Mouse (Mus musculus) heart, postnatal 14 days (tissue): ENCODE measurements at regions not wholly inside any gene's neighbourhood (a gene's known extent, or its start where the extent isn't known, plus 50 kb on each side); places are given as distances from the start of the nearest gene placed in this dataset.
A peak's percentile ranks its signal among the peaks of the same experiment; 100 is the strongest.
"Not testable (repeated sequence)": the region's sequence is repeated elsewhere in the genome, so short reads cannot be mapped to it uniquely, and the experiment has no call there.

ENCODE experiments used
- DNase-seq, 2 experiments: peaks; one replicate each; pipeline ENCODE4 v3.0.0; 2021 to 2022
- intact Hi-C: fragments of 180-260 bp; cut with DNase I; formaldehyde crosslinking; loops from one replicate; pipeline ENCODE4 v1.15.1; 2025

- intact Hi-C loops = no loop called here
- DNase-seq = no peak
These were observed 305.4 kb downstream of the Hdgfl1 start for GRCm38 (mm10) chr13:26464523-26464922.

DNA sequence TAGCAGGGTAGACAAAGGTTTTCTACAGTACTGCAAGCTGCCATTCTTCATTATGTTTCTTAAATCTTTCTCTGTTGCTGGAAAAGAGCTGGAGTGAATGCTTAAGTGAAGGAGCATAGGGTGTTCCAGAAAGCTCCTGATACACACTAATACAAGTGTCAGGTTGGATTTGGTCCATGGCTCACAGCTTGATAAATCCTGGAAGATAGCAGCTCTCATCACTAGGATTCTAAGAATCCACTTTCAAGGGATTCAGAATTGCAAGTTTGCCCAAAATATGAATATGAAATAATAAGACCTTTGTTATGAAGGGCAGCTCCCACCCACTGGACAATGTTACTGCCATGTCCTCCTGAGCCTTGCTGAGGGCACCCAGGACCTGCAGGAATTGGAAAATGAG, 305.9 kb downstream of the Hdgfl1 start:
- intact Hi-C loops = no loop called here
- DNase-seq = no peak

GRCm38 (mm10) chr13:26457487-26458253, 312.3 kb downstream of the Hdgfl1 start:
- intact Hi-C loops = no loop called here
- no peak for DNase-seq

DNA sequence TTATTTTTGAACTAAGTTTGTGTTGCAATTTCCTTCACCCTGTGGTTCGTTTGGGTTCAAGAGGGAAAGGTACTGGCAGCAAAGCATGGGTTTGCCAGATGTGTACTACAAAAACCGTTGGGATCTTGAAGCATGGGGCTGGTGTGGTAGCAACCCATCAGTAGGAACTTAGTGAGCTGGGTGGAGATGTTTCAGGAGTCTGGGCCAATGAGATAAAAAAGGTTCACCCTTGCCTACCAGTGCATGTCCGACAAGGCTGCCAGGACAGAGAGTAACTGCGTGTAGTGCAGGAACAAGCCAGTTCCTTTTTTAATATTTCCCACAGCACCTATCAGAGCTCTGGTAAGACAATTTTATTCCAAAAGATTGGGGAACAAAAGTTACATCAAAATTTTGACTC, 343.3 kb downstream of the Hdgfl1 start:
- no peak for DNase-seq
- intact Hi-C loops = no loop called here

DNA sequence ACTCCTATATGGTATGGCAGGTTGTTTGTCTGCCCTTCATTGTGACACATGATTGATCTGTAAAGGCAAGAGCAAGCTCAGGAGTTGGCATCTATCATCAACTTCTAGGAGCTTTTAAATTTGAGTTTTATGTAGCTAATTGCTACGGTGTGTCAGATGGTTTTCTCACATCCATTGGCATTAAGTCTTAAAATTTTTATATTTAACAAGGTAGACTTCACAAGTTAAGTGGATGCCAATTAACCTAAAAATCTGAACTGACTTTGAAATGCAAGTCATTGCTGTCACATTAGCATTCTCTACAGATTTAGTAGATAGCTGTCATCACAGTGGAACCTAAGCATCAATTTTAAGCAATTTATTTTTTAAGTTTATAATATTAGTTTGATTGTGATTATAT, 345.5 kb downstream of the Hdgfl1 start:
- intact Hi-C loops = no loop called here

DNA sequence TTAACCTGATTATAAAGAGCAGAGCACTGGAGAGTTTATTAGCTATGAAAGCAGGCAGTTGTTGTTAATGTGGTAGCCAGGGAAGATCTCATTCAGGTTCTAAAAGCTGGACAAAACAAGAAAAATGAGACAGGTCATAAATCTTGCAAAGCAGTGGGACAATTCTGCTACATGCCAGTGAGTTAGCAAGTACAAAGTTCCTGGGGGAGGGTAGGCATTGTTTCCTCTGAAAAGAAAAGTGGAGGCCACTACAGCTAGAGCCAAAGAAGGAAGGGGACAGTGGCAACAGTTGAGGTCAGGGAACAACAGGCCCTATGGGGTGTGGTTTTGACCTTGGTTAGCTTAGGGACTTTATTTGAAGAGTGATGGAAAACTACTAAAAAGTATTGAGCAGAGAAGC, 364.2 kb downstream of the Hdgfl1 start:
- intact Hi-C loops = loop anchor here (10.0 kb wide), 1 partner anchor 471 kb away; no protein-coding TSS in a partner anchor
- no peak for DNase-seq

More for the DNA sequence above, 345.5 kb downstream of the Hdgfl1 start:
- DNase-seq = no peak

DNA sequence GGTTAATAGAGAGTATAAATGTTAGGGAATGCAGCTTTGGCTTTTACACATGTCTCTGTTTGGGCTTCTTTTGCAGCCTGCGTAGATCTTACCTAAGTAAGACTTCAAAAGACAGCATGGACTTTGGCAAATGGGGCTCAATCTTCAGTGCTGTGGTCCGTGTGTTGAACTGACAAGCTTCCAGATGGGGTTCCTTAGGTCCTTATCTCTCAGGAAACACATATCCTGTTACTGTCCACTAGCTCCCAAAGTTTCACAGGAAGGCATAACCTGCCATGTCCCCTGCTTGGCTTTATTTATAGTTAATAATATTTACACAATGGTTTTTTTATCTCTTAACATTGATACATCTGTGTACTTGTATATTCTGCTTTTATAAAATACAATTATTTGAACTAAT, 365.3 kb downstream of the Hdgfl1 start:
- peak in 1 of 2 experiments; percentile 3 for DNase-seq
- intact Hi-C loops = loop anchor here (10.0 kb wide), 1 partner anchor 470 kb away; no protein-coding TSS in a partner anchor

- intact Hi-C loops = no loop called here
- DNase-seq = no peak
These were observed 381.9 kb downstream of the Hdgfl1 start for GRCm38 (mm10) chr13:26387861-26388621.

- no peak for DNase-seq
- intact Hi-C loops = no loop called here
These were observed 387.3 kb downstream of the Hdgfl1 start for GRCm38 (mm10) chr13:26382631-26383030.

DNA sequence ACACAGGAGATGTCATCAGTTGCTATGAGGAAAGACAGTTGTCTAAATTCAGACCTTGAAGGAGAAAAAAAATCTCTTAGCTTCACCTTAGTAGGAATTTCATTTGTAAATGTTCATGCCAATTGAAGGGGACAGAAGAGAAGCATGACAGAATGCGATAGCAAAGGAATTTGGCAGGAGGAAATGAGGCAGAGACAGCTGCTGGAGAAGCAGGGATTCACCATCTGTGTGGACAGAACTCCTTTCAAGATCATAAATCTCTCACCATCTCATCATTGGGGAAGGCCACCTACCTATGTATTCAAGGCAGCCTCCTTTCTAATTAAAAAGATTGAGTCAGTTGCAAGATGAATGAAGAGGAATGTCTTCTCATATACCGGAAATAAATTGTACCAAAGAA, 387.8 kb downstream of the Hdgfl1 start:
- DNase-seq = no peak
- intact Hi-C loops = no loop called here

DNA sequence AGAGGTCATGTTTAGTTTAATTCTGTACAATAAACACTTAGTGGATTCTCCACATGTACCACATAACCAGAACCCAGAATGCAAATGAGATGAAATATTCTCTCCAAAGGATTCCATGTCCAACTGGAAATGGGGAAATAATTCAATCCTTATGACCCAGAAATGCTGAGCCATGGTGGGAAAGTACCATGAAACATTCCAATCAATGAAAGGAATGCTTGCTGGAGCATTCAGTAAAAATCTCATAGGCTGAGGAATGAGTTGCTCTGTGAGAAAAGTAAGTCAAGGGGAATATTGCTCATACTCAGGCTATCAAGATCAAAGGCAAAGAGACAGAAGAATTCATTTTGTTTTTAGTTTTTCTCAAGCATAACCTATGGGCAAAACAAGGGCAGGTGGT, 394.4 kb downstream of the Hdgfl1 start:
- no peak for DNase-seq
- intact Hi-C loops = no loop called here

GRCm38 (mm10) chr13:26365911-26366310, 404.1 kb downstream of the Hdgfl1 start:
- intact Hi-C loops = not testable (repeated sequence)
- peak; percentile 23 to 62 for DNase-seq

DNA sequence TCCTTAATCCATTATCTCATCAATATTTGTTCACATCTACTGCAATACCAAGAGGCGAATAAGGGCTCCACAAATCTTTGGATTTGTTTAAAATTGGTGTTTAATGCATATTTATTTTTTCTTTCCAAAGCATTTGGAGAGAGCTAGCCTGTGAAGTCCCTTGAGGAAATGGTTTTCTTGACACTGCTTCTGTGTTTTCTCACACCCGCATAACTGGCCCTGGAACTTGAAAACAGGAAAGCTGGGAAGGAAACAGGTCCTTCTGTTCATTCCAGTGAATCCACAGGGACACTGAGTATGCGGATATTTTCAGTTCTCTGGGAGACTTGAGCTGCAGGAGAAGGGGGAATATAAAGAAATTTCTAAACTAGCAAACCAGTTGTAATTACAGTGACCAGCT, 413.6 kb downstream of the Hdgfl1 start:
- peak in 1 of 2 experiments; percentile 5 for DNase-seq
- intact Hi-C loops = loop anchor here (10.0 kb wide), 1 partner anchor 558 kb away; no protein-coding TSS in a partner anchor

GRCm38 (mm10) chr13:26354421-26354820, 415.5 kb downstream of the Hdgfl1 start:
- intact Hi-C loops = loop anchor here (10.0 kb wide), 1 partner anchor 560 kb away; no protein-coding TSS in a partner anchor
- DNase-seq = no peak

- intact Hi-C loops = loop anchor here (10.0 kb wide), 1 partner anchor 564 kb away; no protein-coding TSS in a partner anchor
- DNase-seq = no peak
These were observed 419.5 kb downstream of the Hdgfl1 start for GRCm38 (mm10) chr13:26350510-26350909.

DNA sequence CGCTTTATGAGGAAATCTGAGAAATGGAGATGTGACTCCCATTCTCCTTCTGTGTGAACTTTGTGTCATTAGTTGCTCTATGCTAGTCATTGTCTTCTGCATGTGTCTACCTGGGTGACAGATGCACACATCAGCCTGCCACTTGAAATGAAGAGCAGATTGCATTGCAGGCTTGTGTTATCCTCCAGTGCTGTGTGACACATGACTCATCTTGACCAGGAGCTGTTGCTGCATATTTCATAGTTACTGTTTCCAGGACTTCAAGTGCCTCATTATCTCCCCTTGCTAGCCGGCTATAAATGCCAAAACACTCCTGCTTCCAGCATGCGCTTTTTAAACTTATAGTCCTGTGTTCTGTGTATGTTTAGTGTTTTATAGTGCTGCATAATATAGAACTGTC, 431.2 kb downstream of the Hdgfl1 start:
- intact Hi-C loops = no loop called here
- DNase-seq = peak; percentile 1

DNA sequence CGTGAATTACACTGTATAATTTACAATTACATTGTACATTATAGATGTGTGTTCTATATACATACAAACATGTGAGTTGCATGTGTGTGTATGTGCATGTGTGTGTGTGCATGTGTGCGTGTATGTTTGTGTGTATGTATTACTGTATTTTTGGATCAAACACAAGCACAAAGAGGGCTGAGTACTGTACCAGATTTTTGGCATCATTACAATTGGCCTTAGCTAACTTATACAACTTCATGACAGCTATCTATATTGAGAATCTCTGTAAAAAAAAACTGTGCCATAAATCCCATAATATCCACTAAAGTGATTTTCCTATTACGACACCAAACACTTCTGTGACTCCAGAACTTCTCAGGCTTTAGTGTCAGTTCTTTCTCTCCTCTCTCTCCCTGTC, 444.9 kb downstream of the Hdgfl1 start:
- DNase-seq = no peak
- intact Hi-C loops = no loop called here

DNA sequence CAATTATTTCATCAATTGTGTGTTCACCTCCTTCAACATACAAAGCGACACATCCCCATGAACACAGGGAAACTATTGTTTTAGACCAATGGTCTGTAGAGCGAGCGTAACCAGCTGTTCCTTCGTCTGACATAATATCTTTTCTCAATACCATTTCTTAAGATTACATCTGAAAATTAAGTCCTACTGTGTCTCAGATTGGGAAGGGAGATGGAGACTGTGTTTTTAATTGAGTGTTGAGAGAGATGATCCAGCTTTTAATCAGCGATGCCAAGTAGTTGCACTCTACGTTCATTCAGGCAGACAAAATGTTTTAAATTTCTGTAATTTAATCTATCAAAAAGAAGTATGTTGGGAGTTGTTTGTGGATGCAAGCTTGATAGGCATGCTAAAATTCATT, 445.3 kb downstream of the Hdgfl1 start:
- DNase-seq = no peak
- intact Hi-C loops = no loop called here

- DNase-seq = no peak
- intact Hi-C loops = no loop called here
These were observed 451.4 kb downstream of the Hdgfl1 start for GRCm38 (mm10) chr13:26318557-26318956.

DNA sequence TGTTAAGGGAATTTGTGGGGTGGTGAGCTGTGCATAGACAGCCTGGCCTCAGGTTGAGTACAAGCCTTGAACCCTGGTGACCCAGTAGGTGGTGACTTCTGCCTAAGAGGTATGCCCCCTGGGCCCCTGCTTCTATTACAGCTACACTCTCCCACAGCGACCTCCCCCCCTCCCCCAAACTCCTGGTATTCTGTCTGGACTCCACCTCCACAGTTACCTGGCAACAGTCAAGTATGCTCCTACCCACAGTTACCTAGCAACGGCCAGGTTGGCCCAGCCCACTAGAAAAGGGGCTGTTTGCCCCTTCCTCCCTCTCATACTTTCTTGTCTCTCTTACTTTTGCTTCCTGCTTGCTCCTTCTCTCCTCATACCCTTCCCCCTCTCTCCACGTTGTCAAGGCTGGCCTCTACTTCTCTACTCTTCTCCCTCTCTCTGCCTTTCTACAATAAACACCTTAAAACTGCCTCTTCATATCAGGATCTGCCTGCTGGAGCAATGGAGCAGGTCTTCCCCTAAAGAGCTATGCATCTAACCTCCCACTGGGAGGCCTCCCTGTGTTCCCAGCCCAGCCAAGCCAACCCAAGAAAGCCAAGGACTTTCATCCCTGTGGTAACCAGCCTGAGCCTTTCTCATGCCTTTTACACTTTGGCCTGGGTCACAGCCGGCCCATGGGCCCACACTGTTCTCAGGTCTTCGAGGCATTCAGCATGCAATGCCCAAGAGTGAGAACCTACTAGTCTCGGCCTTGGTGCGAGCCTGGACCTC, 457.5 kb downstream of the Hdgfl1 start:
- DNase-seq = no peak
- intact Hi-C loops = no loop called here

DNA sequence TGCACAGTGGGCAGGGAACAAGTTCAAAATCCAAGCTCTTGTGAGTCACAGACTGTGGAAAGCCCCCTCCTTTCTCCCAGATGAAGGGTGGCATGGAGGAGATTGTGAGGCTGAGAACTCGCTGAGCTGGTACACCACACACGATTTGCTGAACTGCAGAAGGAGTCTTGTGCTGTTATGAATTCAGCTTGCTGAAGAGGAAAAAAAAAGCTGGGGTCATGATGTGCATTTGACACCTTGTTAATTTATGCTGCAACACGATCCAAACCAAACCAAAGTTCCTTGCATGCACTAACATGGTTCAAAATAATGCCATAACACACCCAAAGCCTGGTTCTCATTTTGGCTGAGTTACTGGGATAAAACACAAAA, 485.9 kb downstream of the Hdgfl1 start:
- intact Hi-C loops = no loop called here
- DNase-seq = no peak
